Mouse (Mus musculus) gonadal fat pad, adult 2 months (tissue): ENCODE results near the gene Tln2. TPM values are rescaled to one million over a fixed set of nuclear protein-coding genes. Genes with fewer than 3 reads are reported as not detected.

Experiments used
- DNase-seq: peaks from one replicate; pipeline ENCODE4 v3.0.0-alpha.2; 2012; ENCODE audit warnings: low read depth
- polyA plus RNA-seq: library from polyadenylated mRNA; depleted of rRNA; stranded (reverse); fragments of >200 nt; gene quantifications from 2 replicates; pipeline ENCODE4 v1.2.3, GENCODE M21; 2012

Tln2 gene
- polyA plus RNA-seq, 1 experiment = 36.0 TPM

DNA sequence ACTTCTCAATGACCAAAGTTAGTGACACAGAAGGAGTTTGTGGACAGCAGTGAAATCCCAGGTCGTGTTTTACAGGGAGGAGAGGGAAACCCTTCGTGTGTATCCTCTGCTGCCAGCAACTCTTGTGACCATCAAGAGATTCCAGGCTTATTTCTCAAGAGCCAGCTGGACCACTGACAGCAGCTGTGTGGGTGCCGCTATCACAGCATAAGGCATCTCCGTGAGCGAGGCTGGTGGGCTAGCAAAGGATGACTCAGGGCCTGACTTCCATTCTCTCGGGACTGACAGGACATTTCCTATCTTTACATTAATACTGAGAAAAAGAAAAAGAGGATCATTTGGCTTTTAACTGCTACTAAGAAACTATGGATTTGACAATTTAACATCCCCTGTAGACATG is 283.1 kb downstream of the Tln2 start:
- no peak for DNase-seq

DNA sequence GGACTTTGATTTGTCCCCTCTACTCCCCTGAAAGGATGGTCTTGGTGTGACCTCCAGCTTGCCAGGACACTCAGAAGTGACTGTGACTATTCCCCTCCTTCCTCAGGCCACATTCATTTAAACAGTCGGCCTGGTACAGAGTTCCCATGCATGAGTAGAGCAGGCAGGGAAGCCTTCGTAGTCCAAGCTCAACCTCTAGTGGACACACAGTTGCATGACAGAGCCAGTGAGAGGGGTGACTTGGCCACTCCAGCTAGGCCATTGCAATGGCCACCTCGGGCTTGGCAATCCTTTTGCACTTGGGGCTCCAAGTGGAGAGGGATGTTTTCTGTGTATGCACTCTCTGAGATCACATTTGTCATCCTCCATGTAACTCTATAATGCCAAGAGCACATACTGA is 285.2 kb downstream of the Tln2 start:
- DNase-seq = no peak

DNA sequence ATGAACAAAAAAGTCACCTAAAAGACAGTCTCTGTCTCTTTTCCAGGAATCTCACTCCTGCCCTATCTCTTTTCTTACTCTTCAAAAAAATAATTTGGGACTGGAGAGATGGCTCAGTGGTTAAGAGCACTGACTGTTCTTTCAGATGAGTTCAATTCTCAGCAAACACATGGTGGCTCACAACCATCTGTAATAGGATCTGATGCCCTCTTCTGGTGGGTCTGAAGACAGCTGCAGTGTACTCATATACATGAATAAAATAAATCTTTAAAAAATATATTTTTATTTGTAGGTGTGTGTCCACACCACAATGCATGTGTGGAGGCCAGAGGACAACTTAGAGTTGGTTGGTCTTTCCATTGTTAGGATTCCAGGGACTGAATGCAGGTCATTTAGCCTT is 286.1 kb downstream of the Tln2 start:
- no peak for DNase-seq

DNA sequence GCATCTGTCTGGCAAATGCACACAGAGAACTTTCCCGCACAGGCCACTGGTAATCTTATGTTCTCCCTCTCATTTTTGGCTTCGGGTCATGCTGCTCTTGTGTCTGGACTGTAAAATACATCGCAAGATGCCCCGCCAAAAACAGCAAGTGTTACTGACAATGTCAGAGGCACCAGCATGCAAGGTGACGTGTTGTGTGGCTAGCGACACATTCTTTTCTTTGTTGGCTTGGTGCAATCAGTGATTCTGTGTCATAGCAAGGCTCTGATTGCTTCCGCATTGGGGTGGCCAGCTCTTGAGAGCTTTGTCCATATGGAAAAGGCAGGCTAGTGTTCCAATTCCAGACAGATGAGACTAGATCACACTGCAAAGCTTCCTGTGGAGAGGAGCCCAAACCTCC is 288.8 kb downstream of the Tln2 start:
- DNase-seq = no peak

DNA sequence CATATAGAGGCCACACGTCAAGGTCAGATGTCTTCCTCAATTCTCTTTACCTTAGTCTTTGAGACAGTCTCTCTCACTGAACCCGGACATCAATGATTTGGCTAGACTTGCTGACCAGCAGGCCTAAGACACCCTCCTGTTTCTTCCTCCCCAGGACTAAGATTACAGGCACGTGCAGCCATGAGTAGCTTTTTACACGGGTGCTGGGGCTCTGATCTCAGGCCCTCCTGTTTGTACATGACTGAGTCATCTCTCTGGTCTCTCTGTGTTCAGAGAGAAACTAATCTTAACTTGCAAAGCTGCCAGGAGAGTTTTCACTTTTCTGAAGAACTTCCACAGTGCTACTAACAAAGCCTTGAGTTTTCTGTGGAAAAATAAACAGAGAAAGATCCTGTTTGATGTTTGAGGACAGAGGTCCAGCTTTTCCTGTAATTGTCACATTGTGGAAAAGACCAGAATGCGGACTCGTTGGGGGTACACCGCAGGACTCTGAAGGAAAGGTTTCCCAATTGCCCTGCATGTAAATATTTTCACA is 289.4 kb downstream of the Tln2 start:
- DNase-seq = no peak

DNA sequence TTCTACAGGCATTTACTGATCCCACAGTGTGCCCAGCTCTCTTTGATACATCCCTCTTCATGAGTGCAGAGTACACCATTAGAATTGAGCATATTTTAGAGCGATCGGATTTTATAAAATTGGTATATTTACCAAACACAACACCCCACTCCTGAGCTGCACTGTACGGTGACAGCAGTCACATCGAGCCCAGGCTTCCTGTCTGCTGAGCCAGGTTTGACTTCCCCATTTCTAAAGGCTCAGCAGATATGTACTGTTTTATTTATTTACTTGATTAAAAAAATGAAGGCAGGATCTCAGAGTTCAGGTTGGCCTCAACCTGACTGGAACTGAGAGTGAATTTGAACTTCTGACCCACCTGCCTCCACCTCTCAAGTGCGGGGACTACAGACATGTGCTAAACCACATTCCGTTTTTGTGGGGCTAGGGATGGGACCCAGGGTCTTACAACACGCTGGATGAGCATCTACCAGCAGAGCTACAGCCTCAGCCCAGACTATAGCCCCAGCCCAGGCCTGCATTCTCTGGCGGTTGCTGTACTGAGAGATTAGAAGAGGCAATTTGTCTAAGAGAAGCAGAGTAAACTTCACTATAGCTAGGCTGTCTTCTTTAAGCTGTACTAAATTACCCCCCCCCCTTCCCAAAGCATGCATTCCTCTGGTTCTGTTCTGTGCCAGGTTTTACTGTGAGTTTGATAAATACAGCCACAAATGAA is 292.1 kb downstream of the Tln2 start:
- DNase-seq = no peak

DNA sequence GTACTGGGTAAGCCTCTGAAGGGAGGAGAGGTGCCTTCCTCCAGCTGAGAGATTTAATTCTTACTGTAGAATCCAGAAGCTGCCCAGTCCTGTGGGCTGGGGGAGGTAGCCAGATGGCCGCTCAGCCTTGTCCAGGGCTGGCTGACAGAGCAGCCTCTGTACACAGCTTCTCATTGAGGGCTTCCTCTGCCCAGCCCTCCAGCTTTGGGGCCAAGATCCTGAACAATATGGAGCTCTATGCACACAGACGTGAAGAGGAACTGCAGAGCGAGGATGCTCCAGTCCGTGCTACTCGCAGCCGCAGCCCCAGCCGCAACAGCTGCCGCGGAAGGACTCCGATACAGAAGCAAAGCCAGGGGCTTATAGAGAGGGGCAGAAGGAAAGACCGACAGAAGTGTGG is 294.0 kb downstream of the Tln2 start:
- DNase-seq = no peak

DNA sequence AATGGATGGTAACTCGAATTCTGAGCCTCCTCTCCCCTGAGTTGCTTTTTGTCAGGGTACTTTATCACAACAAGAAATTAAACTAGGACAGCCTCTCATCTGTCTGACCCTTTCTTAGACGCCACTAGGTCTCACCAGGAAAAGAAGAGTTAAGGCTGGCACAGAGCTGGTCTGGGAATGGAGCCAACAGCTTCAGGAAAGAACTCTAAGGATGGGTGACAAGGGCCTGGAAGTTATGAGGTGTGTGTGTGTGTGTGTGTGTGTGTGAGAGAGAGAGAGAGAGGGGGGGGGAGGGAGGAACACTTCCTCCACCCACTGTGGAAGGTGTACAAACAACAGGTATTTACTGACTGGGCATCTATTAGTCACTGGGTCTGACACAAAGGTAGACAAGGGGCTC is 294.6 kb downstream of the Tln2 start:
- no peak for DNase-seq

DNA sequence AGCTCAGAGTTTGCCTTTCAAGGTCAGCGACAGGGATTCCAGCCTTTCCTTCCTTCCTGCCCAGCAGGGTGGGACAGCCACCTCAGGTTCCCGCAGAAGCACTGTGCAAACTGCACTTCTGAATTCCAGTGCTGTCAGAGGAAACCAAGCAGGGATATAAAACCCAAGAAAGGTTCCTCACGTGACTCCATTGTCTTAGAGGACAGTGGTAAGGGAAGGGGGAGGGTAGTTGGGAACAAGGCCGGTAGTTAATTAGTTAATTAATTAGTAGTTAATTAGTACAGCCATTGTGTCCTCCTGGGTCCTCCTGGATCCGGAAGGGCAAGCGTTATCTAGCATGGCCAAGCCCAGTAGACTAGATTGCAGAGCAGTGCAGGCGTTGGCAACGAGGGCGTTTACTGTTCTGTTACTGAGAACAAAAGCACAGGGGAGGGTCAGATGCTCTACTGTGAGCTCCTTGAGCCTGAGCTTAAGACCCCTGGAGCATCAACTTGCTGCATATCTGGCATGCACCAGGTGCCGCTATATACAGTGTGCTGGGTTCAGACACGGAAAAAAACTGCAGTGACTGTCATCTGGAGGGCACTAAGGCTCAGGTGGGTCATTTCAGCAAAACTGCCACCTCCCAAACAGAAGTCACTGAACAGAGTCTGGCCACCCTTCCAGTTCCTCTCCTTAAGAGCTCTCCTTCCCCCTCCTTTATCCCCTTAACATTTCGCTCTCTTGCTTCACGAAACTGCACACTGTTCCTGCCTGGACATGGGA is 298.5 kb downstream of the Tln2 start:
- DNase-seq = no peak

DNA sequence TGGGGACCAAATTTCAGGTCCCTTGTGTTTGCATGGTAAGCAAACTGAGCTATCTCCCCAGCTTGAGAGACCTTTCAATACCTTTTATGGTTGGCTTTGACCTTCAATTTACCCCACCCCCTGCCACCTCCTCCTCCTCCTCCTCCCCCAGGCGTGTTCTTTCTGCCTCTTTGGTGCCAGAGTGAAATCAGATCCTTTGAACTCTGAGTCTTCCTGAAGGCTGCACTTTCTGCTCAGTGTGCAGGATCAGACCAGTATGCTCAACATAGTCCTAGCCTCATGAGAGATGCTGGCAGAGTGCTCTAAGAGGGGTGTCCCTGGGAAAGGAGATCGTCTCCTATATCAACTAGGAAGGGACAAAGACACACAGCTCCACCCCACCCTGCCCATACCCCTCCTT is 309.4 kb downstream of the Tln2 start:
- DNase-seq = no peak

DNA sequence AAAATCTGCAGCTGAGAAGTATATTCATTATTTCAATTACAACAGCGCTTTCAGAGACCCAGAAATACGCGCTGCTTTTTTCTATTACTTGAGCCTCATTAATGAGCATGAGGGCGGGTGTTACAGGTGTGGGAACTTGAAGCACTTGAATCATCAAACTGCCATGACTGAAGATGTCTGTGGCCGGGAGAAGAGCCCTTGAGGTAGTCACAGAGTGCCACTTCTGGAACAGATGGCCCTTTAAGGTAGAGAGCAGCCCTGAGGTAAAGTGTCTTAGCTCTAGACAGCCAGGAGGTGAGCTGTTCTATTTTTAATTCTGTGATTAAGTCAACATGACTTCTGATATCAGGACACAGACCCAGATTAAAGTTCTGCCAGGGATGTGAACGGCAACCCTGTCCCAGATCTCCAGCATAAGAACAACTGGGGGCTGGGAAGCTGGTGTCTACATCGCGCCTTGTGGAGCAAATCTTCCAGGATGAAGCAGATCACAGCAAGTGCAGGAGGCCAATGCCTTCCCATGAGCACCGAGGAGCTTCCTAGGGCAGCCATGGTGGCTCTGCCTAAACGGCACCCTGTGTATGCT is 312.0 kb downstream of the Tln2 start:
- DNase-seq = no peak

DNA sequence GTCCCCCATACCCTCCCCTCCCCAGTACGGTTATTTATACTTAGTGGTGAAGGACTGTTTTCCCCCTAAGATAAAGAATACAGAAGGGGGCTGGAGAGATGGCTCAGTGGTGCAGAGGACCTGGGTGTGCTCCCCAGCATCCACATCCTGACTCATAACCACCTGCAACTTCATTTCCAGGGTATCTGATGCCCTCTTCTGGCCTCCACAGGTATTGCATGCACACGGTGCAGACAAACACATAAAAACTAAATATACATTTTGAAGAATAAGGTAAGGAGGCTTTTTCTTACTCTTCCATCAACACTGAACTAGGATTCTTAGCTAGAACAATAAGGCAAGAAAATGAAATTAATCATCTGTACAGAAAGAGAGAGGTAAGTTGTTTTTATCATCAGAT is 314.2 kb downstream of the Tln2 start:
- DNase-seq = no peak

DNA sequence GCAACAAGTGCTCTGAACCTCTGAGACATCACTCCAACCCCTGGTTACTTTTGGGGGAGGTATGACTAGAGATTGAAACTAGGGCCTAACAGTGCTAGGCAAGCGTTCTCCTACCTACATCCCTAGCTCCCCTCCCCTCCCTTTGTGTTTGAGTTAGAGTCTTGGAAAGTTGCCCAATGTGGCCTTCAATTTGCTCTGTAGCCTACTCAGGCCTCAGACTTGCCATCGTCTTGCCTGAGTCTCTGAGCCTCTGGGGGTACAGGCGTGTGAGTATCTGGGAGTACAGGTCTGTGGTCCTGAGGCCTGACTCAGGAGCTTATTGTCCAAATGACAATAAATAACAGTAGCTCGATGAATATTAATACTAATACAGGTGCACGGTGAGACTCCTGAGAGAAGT is 317.8 kb downstream of the Tln2 start:
- no peak for DNase-seq

DNA sequence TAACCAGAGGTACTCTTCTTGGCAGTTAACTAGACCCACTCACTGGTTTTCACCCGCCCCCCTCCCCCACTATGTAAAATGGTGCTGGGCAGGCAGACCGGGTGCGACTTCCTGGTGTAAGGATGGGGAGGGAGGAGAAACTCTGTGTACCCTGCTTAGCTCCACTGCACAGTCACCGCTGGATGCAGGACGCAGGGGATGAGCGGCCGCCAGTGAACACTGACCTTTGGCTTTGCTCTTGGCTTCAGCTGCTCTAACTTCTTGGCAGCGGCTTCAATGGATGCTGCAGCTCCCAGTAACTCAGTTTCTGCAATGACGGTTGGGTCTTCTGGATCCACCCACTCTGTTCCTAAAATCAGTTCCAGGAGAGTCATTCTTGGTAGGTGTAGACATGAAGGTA is 319.0 kb downstream of the Tln2 start:
- no peak for DNase-seq

DNA sequence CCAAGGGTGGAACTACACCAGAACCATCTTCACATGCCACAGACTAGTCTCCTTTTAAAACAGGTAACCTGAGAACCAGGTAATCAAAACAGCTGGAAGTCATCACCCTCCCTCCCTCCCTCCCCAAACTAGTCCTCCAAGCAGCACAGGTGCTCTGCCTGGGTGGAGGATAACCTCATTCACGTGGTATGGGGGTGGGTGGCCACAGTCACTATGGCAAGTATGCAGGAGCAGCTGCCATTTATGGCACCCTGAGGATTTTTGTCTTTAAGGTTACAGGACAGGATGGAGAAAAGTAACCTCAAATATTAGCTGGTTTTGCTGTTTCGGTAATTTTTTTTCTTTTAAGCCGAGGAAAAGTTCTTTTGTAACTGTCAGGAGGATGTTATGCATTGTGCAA is 322.5 kb downstream of the Tln2 start:
- no peak for DNase-seq

DNA sequence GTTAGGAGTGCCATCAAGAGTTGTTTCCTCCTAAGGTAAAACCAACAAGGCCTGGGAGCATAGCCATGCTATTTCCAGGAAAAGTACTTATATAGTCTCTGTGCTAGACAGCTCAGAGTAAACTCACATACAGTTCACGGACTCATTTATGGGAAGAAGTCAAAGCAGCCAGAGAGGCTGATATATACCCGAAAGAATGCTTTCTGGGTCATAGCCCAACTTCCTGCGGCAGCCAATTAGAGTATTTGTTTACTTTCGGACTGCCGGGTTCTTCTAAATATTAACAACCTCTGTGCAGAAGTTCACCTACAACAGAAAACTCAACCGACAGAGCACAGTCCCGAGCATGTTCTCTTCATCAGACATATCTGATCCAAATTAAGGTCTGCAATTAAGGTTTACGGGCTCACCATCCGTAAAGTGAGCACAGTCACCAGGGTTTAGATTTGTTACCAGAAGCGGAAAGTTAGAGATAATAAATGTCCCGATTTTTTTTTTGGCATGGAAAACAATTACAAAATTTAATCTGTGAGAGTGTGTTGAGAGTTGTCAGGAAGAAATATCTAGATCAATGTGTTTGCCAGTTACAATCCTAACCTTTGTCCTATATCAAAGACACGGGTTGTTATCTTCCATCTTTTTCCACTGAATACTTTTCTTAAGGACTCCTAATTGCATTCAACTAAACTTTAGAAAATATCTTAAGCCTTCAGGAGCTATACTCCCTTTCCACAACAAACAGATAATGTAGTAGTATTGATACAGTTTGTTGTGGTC is 323.9 kb downstream of the Tln2 start:
- DNase-seq = no peak

DNA sequence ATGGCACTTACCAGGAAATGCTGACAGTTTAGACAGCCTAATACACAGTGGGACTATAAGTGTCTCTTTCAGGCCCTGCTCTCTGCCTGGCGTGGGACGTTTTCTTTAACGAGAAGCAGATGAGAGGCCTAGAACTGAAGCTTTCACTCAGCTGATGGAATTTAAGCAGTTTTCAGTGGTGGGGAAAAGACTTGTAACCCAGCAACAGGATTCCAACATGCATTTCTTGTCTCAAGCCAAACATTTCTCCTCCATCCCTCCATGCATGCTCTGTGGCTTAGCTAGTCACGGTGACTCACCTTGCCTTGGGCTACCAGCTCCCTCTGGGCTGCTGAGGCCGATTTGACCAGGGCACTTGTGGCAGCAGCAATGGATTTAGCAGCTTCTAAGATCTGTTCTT is 330.5 kb downstream of the Tln2 start:
- no peak for DNase-seq

DNA sequence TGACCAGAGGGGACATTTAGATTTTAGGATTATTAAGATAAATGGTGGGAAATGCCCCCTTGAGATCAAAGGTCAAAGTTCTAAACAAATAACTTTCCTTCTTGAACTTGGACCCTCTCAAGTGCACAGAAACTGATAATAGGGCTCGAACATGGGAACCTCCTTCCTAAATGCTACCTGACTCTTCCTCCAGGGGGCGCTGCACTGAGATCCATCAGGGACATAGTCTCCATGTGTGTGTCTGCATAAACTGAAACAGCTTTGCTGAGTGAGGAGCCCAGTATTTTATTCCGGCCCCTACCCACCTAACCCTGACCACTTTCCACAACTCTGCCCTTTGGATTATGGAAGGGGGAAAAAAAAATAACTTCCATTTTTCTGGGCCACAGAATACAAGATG is 339.1 kb downstream of the Tln2 start:
- no peak for DNase-seq

DNA sequence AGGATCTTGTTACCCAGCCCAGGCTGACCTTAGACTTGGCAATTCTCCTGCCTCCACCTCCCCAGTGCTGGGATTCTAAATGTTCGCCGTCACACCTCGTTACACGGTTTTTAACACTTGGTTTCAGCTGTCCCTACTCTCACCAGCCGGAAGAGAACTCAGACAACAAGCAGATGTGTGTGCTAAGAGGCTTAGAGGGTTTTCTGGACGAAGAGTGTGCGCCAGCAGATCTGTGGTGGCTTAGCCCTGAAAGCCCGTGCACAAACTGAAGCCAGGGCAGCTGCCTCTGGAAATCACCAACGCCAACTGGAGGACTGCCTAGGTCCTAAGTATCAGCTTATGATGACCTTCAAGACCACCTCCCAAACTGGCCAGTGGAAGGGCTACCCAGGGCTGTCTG is 341.5 kb downstream of the Tln2 start:
- no peak for DNase-seq

DNA sequence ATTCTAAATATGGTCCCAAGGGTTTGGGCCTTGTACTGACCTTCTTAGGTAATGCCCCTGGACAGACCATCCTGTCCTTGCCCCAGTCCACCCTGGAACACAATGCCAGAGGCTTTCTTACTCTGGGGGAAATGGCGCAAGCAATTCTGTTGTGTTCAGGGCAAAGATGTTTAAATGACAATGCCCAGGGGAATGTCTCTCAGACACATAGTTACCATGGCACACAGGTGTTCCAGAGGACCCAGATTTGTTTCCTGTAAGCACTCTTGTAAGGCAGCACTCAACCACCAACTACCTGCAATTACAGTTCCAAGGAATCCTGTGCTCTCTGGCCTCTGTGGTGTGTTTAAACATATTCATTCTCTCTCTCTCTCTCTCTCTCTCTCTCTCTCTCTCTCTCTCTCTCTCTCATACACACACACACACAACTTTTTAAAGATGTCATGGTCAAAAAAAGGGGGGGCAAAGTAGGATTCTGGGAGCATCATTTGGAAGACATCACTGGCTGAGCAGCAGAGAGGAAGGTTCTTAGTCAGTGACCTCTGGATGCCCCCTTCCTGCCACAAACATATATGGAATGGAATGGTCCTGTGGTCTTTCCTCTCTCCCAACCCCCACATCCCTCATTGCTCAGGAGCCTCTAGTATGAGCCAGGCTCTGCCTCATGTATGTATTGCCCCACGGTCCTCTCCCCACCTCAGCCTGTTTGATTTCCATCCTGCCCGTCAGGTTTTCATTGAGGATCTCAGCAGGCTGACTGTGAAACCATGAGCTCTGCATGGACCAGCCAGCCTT is 345.1 kb downstream of the Tln2 start:
- DNase-seq = no peak

DNA sequence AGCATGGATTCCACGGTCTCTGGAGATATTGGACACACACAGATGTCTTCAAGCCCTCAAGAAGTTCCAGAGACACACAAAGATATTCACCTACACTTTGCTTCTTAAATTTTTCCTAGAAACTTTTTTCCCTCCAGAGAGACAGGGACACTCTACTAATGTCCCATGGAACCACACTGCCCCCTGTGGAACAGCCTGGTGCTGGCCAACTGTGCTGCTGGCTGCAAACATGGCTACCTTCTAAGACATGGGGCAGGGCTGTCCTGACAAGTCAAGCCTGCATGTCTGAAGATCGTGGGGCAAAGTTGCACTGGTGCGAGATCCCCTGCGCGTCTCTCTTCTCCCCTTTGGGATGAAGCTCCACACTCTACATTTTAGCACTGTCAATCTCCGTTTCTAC is 346.2 kb downstream of the Tln2 start:
- DNase-seq = no peak
